Mouse (Mus musculus) liver, embryonic 16.5 days (tissue): ENCODE measurements around the gene Clstn2. TPM values are rescaled to one million over a fixed set of nuclear protein-coding genes. Genes with fewer than 3 reads are reported as not detected.

Source experiments
- ATAC-seq: fragments of 200-750 bp; cut with Nextera tagmentation; 2 replicates; pipeline ENCODE4 v1.8.0; 2017; ENCODE audit warnings: low read depth, mild to moderate bottlenecking, moderate number of reproducible peaks, moderate library complexity
- H3K27ac ChIP-seq: fragments of 300-500 bp; sonication (generic); 2 replicates; pipeline ENCODE4 v1.5.1; 2014; ENCODE audit warnings: mild to moderate bottlenecking, low read length
- H3K27me3 ChIP-seq: fragments of 300-500 bp; sonication (generic); 2 replicates; pipeline ENCODE4 v1.6.1; 2014; ENCODE audit warnings: low read depth, low read length, mixed read lengths; ENCODE audit not compliant: control insufficient read depth, insufficient read depth
- H3K36me3 ChIP-seq: fragments of 300-500 bp; sonication (generic); 2 replicates; pipeline ENCODE4 v1.6.1; 2014; ENCODE audit warnings: mild to moderate bottlenecking; ENCODE audit not compliant: control insufficient read depth, insufficient read depth
- H3K4me1 ChIP-seq: fragments of 300-500 bp; sonication (generic); 2 replicates; pipeline ENCODE4 v1.6.1; 2014; ENCODE audit warnings: low read depth, low read length, mixed read lengths; ENCODE audit not compliant: control insufficient read depth
- H3K4me2 ChIP-seq: fragments of 300-500 bp; sonication (generic); 2 replicates; pipeline ENCODE4 v1.6.1; 2014; ENCODE audit warnings: low read depth, low read length, mixed read lengths
- H3K4me3 ChIP-seq: fragments of 300-500 bp; sonication (generic); 2 replicates; pipeline ENCODE4 v1.5.1; 2014; ENCODE audit warnings: low read depth, mild to moderate bottlenecking, low read length
- H3K9ac ChIP-seq: fragments of 300-500 bp; sonication (generic); 2 replicates; pipeline ENCODE4 v1.6.1; 2014; ENCODE audit warnings: low read depth, low read length
- H3K9me3 ChIP-seq: fragments of 300-500 bp; sonication (generic); replicated peaks from 2 replicates; pipeline ENCODE4 v1.6.1; 2016; ENCODE audit warnings: low read length; ENCODE audit not compliant: control insufficient read depth
- WGBS: fragments of 180-500 bp; shearing (Covaris S2); extraction: QIAGEN DNeasy Blood & Tissue Kit; methylation state at CpG from one replicate; pipeline ENCODE4 v1.1.7; 2014; ENCODE audit not compliant: insufficient replicate concordance; 5-methylcytosine and 5-hydroxymethylcytosine counted together
- polyA plus RNA-seq: library from polyadenylated mRNA; unstranded; fragments of >200 nt; fragmentation: Nextera tagmentation; extraction: Ambion mirVana; gene quantifications from 2 replicates; pipeline ENCODE4 v1.2.1, GENCODE M21; 2015

Gene Clstn2
- polyA plus RNA-seq, 1 experiment from 2014 or later: 0.02 TPM

GRCm38 (mm10) chr9:97772431-97772830 is 260.6 kb downstream of the Clstn2 start:
- H3K4me3 ChIP-seq: no peak overlapping the region
- no peaks in the 10 kb centered on the region for H3K36me3 ChIP-seq
- 58% methylated on average over 3 of the region's 3 CpGs for WGBS
- no peaks in the 10 kb centered on the region for H3K27me3 ChIP-seq
- H3K27ac ChIP-seq: no peak overlapping the region
- no peak overlapping the region for H3K4me2 ChIP-seq
- no peaks in the 10 kb centered on the region for H3K9me3 ChIP-seq
- no peaks in the 10 kb centered on the region for H3K4me1 ChIP-seq
- no peak overlapping the region for H3K9ac ChIP-seq
- ATAC-seq: no peak

GRCm38 (mm10) chr9:97769331-97769730 is 263.6 kb downstream of the Clstn2 start:
- Histone ChIP-seq H3K27me3 (no peaks in the 10 kb centered on the region), H3K9ac (no peak overlapping the region), H3K4me1 (no peaks in the 10 kb centered on the region), H3K4me2 (no peak overlapping the region), H3K9me3 (no peaks in the 10 kb centered on the region), H3K4me3 (no peak overlapping the region), H3K27ac (no peak overlapping the region), H3K36me3 (no peaks in the 10 kb centered on the region)
- no peak for ATAC-seq
- 34% methylated on average over 5 of the region's 5 CpGs for WGBS

- no peaks in the 10 kb centered on the region for H3K4me1 ChIP-seq
- 56% methylated on average over 6 of the region's 6 CpGs for WGBS
- H3K9me3 ChIP-seq: no peaks in the 10 kb centered on the region
- H3K9ac ChIP-seq: no peak overlapping the region
- H3K4me2 ChIP-seq: no peak overlapping the region
- ATAC-seq: no peak
- no peaks in the 10 kb centered on the region for H3K27me3 ChIP-seq
- H3K4me3 ChIP-seq: no peak overlapping the region
- H3K27ac ChIP-seq: no peak overlapping the region
- H3K36me3 ChIP-seq: no peaks in the 10 kb centered on the region
Observed at GRCm38 (mm10) chr9:97765251-97765767, 267.7 kb downstream of the Clstn2 start.

GRCm38 (mm10) chr9:97763048-97763447 is 269.9 kb downstream of the Clstn2 start:
- WGBS: 59% methylated on average over 4 of the region's 4 CpGs
- ATAC-seq: no peak
- Histone ChIP-seq H3K9me3 (no peaks in the 10 kb centered on the region), H3K27ac (no peak overlapping the region), H3K4me2 (no peak overlapping the region), H3K36me3 (no peaks in the 10 kb centered on the region), H3K9ac (no peak overlapping the region), H3K27me3 (no peaks in the 10 kb centered on the region), H3K4me1 (no peaks in the 10 kb centered on the region), H3K4me3 (no peak overlapping the region)

- H3K9ac ChIP-seq: no peak overlapping the region
- WGBS: 60% methylated on average over 6 of the region's 7 CpGs
- no peaks in the 10 kb centered on the region for H3K9me3 ChIP-seq
- no peak overlapping the region for H3K4me2 ChIP-seq
- no peak for ATAC-seq
- no peak overlapping the region for H3K4me3 ChIP-seq
- no peaks in the 10 kb centered on the region for H3K4me1 ChIP-seq
- no peak overlapping the region for H3K27ac ChIP-seq
- H3K27me3 ChIP-seq: no peaks in the 10 kb centered on the region
- no peaks in the 10 kb centered on the region for H3K36me3 ChIP-seq
Observed at GRCm38 (mm10) chr9:97755599-97756270, 277.2 kb downstream of the Clstn2 start.

GRCm38 (mm10) chr9:97753715-97754114 is 279.3 kb downstream of the Clstn2 start:
- no peak overlapping the region for H3K27ac ChIP-seq
- no peak overlapping the region for H3K9ac ChIP-seq
- no peak overlapping the region for H3K4me3 ChIP-seq
- H3K4me1 ChIP-seq: no peaks in the 10 kb centered on the region
- WGBS: 39% methylated on average over 2 of the region's 2 CpGs
- no peaks in the 10 kb centered on the region for H3K27me3 ChIP-seq
- no peaks in the 10 kb centered on the region for H3K36me3 ChIP-seq
- no peaks in the 10 kb centered on the region for H3K9me3 ChIP-seq
- no peak overlapping the region for H3K4me2 ChIP-seq
- ATAC-seq: no peak

GRCm38 (mm10) chr9:97746574-97746973 is 286.4 kb downstream of the Clstn2 start:
- Histone ChIP-seq H3K4me3 (no peak overlapping the region), H3K9ac (no peak overlapping the region), H3K4me1 (no peaks in the 10 kb centered on the region), H3K9me3 (no peaks in the 10 kb centered on the region), H3K27me3 (no peaks in the 10 kb centered on the region), H3K36me3 (no peaks in the 10 kb centered on the region), H3K4me2 (no peak overlapping the region), H3K27ac (no peak overlapping the region)
- WGBS: 41% methylated on average over 2 of the region's 2 CpGs
- no peak for ATAC-seq

GRCm38 (mm10) chr9:97727715-97728486 is 305.1 kb downstream of the Clstn2 start:
- Histone ChIP-seq H3K4me2 (no peak overlapping the region), H3K9me3 (no peaks in the 10 kb centered on the region), H3K4me1 (no peaks in the 10 kb centered on the region), H3K27ac (no peak overlapping the region), H3K4me3 (no peak overlapping the region), H3K9ac (no peak overlapping the region), H3K27me3 (no peaks in the 10 kb centered on the region), H3K36me3 (no peaks in the 10 kb centered on the region)
- 70% methylated on average over 3 of the region's 3 CpGs for WGBS
- ATAC-seq: no peak

GRCm38 (mm10) chr9:97717728-97718127 is 315.3 kb downstream of the Clstn2 start:
- Histone ChIP-seq H3K9ac (no peak overlapping the region), H3K27me3 (no peaks in the 10 kb centered on the region), H3K9me3 (no peaks in the 10 kb centered on the region), H3K4me2 (no peak overlapping the region), H3K27ac (no peak overlapping the region), H3K4me1 (no peaks in the 10 kb centered on the region), H3K4me3 (no peak overlapping the region), H3K36me3 (no peaks in the 10 kb centered on the region)
- no peak for ATAC-seq
